Mouse (Mus musculus) C2C12 (cell line): ENCODE measurements around the gene Ntf5.

Source experiments
- CTCF ChIP-seq: IDR thresholded peaks from one replicate; pipeline ENCODE4 v1.5.1; 2011; ENCODE audit not compliant: control insufficient read depth, insufficient read depth, insufficient read length
- MYOD1 ChIP-seq: IDR thresholded peaks from one replicate; pipeline ENCODE4 v1.6.1; 2011; ENCODE audit warnings: low read depth; ENCODE audit not compliant: control insufficient read depth, insufficient read length

GRCm38 (mm10) chr7:45421194-45421593, 7.7 kb downstream of the Ntf5 start:
- TF ChIP-seq MYOD1, result no peak
- TF ChIP-seq CTCF, result no peak
